Mouse (Mus musculus) heart, embryonic 13.5 days (tissue): Measurements from ENCODE around the gene Mpg. TPM values are rescaled to one million over a fixed set of nuclear protein-coding genes. Genes with fewer than 3 reads are reported as not detected.

Experiments
- ATAC-seq: fragments of 200-750 bp; cut with Nextera tagmentation; 2 replicates; pipeline ENCODE4 v1.8.0; 2017; ENCODE audit warnings: moderate TSS enrichment; ENCODE audit not compliant: insufficient number of reproducible peaks, low FRiP score, low TSS enrichment; ENCODE audit errors: extremely low read depth
- H3K27ac ChIP-seq: fragments of 300-500 bp; sonication (generic); replicated peaks from 2 replicates; pipeline ENCODE4 v1.5.1; 2015; ENCODE audit warnings: moderate library complexity, mild to moderate bottlenecking, inconsistent platforms
- H3K27me3 ChIP-seq: fragments of 300-500 bp; sonication (generic); replicated peaks from 2 replicates; pipeline ENCODE4 v1.6.1; 2015; ENCODE audit warnings: mild to moderate bottlenecking, inconsistent platforms
- H3K36me3 ChIP-seq: fragments of 300-500 bp; sonication (generic); 2 replicates; pipeline ENCODE4 v1.6.1; 2015; ENCODE audit warnings: mild to moderate bottlenecking, inconsistent platforms
- H3K4me1 ChIP-seq: fragments of 300-500 bp; sonication (generic); 2 replicates; pipeline ENCODE4 v1.6.1; 2015; ENCODE audit warnings: inconsistent platforms
- H3K4me2 ChIP-seq: fragments of 300-500 bp; sonication (generic); 2 replicates; pipeline ENCODE4 v1.6.1; 2015; ENCODE audit warnings: inconsistent platforms, mild to moderate bottlenecking, moderate library complexity
- H3K4me3 ChIP-seq: fragments of 300-500 bp; sonication (generic); 2 replicates; pipeline ENCODE4 v1.5.1; 2015; ENCODE audit warnings: moderate library complexity, mild to moderate bottlenecking, inconsistent platforms
- H3K9ac ChIP-seq: fragments of 300-500 bp; sonication (generic); 2 replicates; pipeline ENCODE4 v1.6.1; 2015; ENCODE audit warnings: inconsistent platforms, mild to moderate bottlenecking, moderate library complexity
- H3K9me3 ChIP-seq: fragments of 300-500 bp; sonication (generic); 2 replicates; pipeline ENCODE4 v1.6.1; 2016; ENCODE audit warnings: inconsistent platforms
- WGBS: fragments of 180-500 bp; shearing (Covaris S2); methylation state at CpG from one replicate; pipeline ENCODE4 v1.1.7; 2015; ENCODE audit warnings: mixed read lengths; 5-methylcytosine and 5-hydroxymethylcytosine counted together
- polyA plus RNA-seq: library from polyadenylated mRNA; unstranded; fragments of >200 nt; fragmentation: Nextera tagmentation; extraction: Ambion mirVana; gene quantifications from 2 replicates; pipeline ENCODE4 v1.2.1, GENCODE M21; 2015

The Mpg gene
- polyA plus RNA-seq, 1 experiment from 2014 or later, result 21.2 TPM

GRCm38 (mm10) chr11:32244617-32245016, 18.3 kb downstream of the Mpg start:
- Histone ChIP-seq H3K9me3 (no peaks in the 10 kb centered on the region), H3K4me1 (peaks cover 23% of the 10 kb centered on the region), H3K4me2 (peak overlapping the region; percentile 28; the same call in 1 of the 2 replicates), H3K27ac (peak overlapping the region; percentile 80), H3K36me3 (peaks cover 83% of the 10 kb centered on the region), H3K27me3 (no peaks in the 10 kb centered on the region), H3K4me3 (no peak overlapping the region), H3K9ac (peak overlapping the region; percentile 33)
- ATAC-seq, result no peak
- WGBS, result 82% methylated on average over 1 of the region's 1 CpGs

DNA sequence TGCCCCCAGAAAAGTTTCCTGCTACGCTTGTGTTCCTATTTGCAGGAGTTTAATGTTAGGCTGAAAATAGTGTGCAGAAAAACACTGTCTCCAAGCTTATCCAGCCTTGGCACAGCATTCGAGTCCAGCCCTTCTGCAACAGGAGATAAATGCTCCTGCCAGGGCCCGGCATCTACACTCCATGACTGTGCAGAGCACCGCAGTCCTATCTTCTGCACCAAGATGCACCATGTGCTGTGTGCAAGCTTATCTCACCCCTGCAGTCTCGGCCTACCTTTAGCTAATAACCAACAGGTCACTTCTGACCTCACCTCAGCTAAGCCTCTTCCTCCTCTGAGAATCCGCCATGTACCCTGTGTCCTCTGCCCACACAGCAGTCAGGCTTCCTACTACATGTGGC, 19.3 kb downstream of the Mpg start:
- peak overlapping the region; percentile 27; the same call in 1 of the 2 replicates for H3K4me2 ChIP-seq
- no peaks in the 10 kb centered on the region for H3K9me3 ChIP-seq
- 72% methylated on average over 6 of the region's 6 CpGs for WGBS
- H3K4me3 ChIP-seq, result no peak overlapping the region
- ATAC-seq, result peak; percentile 86
- H3K9ac ChIP-seq, result no peak overlapping the region; the same call in 1 of the 2 replicates
- H3K36me3 ChIP-seq, result peaks cover 84% of the 10 kb centered on the region
- no peaks in the 10 kb centered on the region for H3K27me3 ChIP-seq
- peak overlapping the region; percentile 80 for H3K27ac ChIP-seq
- peaks cover 23% of the 10 kb centered on the region for H3K4me1 ChIP-seq

DNA sequence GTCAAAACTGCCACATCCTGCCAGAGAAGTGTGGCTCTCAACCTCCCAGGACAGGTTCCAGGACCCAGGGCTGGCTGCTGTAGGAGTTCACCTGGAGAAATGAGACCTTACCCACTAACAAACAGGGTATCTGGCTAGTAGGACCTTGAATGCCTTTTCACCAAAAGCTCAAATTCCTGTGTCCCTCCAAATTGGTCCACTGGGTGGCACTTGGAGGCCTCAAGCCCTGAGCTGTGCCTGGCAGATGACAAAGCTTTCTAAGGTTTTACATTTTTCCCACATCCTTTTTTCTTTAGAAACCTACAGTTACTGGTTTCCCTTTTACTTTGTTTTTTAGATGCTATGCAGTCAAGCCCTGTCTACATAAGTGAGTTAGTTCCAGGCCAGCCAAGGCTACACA, 20.8 kb downstream of the Mpg start:
- Histone ChIP-seq H3K27me3 (no peaks in the 10 kb centered on the region), H3K27ac (peak overlapping the region; percentile 67), H3K4me3 (no peak overlapping the region), H3K4me1 (peaks cover 23% of the 10 kb centered on the region), H3K36me3 (peaks cover 84% of the 10 kb centered on the region), H3K4me2 (peak overlapping the region; percentile 20; the same call in 1 of the 2 replicates), H3K9me3 (no peaks in the 10 kb centered on the region), H3K9ac (peak overlapping the region; percentile 37; the same call in 1 of the 2 replicates)
- no peak for ATAC-seq

DNA sequence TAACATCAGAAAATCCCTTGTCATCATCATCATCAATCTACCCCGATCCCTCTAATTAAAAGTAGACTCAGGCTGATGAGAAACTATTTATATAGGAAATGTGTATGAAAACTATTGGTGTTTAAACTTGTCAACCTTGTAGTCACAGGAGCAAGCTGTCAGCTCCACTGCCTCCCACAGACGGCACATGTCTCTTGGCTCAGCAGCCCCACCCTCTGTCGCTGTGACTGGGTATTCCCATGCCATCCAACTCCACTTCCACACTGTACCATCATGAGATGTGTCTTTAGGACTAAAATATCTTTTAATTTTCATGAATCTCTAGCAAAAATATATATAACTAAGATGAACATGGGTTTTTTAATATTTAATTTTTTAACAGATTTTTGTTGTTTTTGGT, 22.0 kb downstream of the Mpg start:
- Histone ChIP-seq H3K27me3 (no peaks in the 10 kb centered on the region), H3K9ac (no peak overlapping the region), H3K9me3 (no peaks in the 10 kb centered on the region), H3K4me2 (no peak overlapping the region), H3K36me3 (peaks cover 91% of the 10 kb centered on the region), H3K4me1 (peaks cover 15% of the 10 kb centered on the region), H3K4me3 (no peak overlapping the region), H3K27ac (peak overlapping the region; percentile 67; the same call in 1 of the 2 replicates)
- no peak for ATAC-seq
- 72% methylated on average over 3 of the region's 3 CpGs for WGBS

DNA sequence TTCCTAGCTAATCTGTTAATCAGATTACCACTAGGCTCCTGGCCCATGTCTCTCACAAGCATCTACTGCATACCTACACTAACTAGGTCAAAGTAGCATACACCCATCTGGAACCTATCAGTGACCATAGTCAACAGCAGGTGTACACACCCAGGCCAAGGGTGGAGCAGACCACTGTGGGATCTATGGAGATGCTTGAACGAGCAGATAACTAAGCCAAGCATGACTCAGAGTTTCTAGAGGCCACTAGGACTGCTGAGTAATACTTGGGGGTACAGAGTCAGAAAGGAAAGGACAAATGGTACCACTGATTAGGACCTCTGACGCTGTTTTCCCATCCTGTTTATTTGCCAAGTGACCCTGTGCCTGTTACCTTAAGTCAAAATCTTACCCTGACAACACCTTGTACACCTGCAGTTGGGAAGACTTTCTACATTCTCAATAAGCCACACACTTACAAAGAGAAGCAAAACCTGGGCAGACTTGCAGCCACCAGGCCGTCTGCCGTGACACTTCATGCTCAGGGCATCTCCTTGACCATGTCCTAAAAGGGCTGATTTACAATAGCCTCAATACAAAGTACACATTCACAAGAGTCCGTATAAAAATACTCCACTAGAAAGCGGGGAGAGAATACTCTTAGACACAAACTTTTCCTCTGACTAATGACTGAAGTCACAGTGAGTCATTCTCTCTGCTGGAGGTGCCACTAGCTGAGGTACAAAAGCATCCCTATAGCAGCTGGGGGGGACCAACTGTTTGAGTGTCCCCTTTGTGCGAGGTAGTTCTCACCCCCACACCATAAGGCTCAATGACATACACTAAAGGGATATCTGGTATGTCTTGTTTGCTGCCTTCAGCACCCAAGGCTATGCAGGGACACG, 24.8 kb downstream of the Mpg start:
- Histone ChIP-seq H3K4me3 (no peak overlapping the region), H3K9ac (peak overlapping the region; percentile 19; the same call in 1 of the 2 replicates), H3K4me1 (no peaks in the 10 kb centered on the region), H3K4me2 (peak overlapping the region; percentile 30), H3K27me3 (no peaks in the 10 kb centered on the region), H3K9me3 (no peaks in the 10 kb centered on the region), H3K27ac (peak overlapping the region; percentile 82), H3K36me3 (peaks cover 93% of the 10 kb centered on the region)
- WGBS, result 73% methylated on average over 8 of the region's 8 CpGs
- peak; percentile 75 for ATAC-seq

DNA sequence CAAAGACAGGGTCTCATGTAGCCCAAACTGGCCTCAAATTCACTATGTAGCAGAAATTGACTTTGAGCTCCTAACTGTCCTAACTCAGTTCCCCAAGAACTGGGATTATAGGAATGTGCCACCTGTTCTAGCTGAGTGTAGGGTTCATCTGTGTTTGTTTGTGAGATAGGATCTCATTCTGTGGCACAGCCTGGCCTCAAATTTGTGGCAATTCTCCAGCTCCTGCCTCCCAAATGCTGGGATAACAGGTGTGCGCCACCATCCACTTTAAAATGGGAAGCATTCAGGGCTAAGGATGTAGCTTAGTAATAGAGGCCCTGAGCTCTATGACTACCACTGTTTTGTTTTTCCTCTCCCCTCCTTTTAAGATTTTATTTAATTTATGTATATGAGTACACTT, 26.8 kb downstream of the Mpg start:
- H3K27me3 ChIP-seq, result no peaks in the 10 kb centered on the region
- 100% methylated on average over 1 of the region's 1 CpGs for WGBS
- no peak for ATAC-seq
- no peak overlapping the region for H3K4me3 ChIP-seq
- H3K4me1 ChIP-seq, result no peaks in the 10 kb centered on the region
- no peak overlapping the region for H3K9ac ChIP-seq
- H3K27ac ChIP-seq, result no peak overlapping the region
- no peak overlapping the region for H3K4me2 ChIP-seq
- peaks cover 73% of the 10 kb centered on the region for H3K36me3 ChIP-seq
- no peaks in the 10 kb centered on the region for H3K9me3 ChIP-seq

DNA sequence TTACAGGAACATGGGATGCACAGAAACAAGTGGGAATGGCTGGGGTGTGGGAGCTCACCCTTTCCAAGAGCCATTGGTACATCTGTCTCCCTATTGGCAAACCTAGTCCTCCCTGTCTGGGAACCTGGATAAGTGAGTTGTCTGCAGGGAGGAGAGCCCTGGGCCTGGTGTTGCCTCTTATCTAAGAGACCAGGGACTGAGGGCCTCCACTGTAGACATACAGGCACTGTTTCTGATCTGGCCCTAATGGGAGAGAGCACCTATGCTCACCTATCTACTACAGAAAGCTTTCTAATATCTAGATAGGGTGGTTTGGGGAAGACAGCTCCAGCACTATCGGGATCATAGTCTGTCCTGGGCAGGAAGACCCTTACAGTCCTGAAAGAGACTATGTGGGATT, 29.8 kb downstream of the Mpg start:
- H3K9ac ChIP-seq, result peak overlapping the region; percentile 44; the same call in 1 of the 2 replicates
- 75% methylated on average over 1 of the region's 1 CpGs for WGBS
- H3K4me2 ChIP-seq, result 0 out of 2 replicates have a peak overlapping the region, but pooled peaks have one; percentile 13
- no peaks in the 10 kb centered on the region for H3K27me3 ChIP-seq
- ATAC-seq, result peak; percentile 80
- no peaks in the 10 kb centered on the region for H3K4me1 ChIP-seq
- H3K9me3 ChIP-seq, result no peaks in the 10 kb centered on the region
- peaks cover 59% of the 10 kb centered on the region for H3K36me3 ChIP-seq
- H3K27ac ChIP-seq, result peak overlapping the region; percentile 51
- no peak overlapping the region for H3K4me3 ChIP-seq

GRCm38 (mm10) chr11:32256566-32256965, 30.3 kb downstream of the Mpg start:
- peaks cover 57% of the 10 kb centered on the region for H3K36me3 ChIP-seq
- no peak overlapping the region for H3K4me3 ChIP-seq
- H3K9me3 ChIP-seq, result no peaks in the 10 kb centered on the region
- no peaks in the 10 kb centered on the region for H3K27me3 ChIP-seq
- 80% methylated on average over 3 of the region's 3 CpGs for WGBS
- no peaks in the 10 kb centered on the region for H3K4me1 ChIP-seq
- H3K27ac ChIP-seq, result peak overlapping the region; percentile 51
- H3K9ac ChIP-seq, result peak overlapping the region; percentile 44; the same call in 1 of the 2 replicates
- peak; percentile 27; the same call in 1 of the 2 replicates for ATAC-seq
- H3K4me2 ChIP-seq, result 0 out of 2 replicates have a peak overlapping the region, but pooled peaks have one; percentile 13

GRCm38 (mm10) chr11:32262674-32263415, 36.5 kb downstream of the Mpg start:
- peak overlapping the region; percentile 13; the same call in 1 of the 2 replicates for H3K27ac ChIP-seq
- peaks cover 32% of the 10 kb centered on the region for H3K4me1 ChIP-seq

GRCm38 (mm10) chr11:32265117-32265738, 38.9 kb downstream of the Mpg start:
- 77% methylated on average over 3 of the region's 3 CpGs for WGBS
- Histone ChIP-seq H3K4me2 (no peak overlapping the region), H3K9me3 (no peaks in the 10 kb centered on the region), H3K9ac (peak overlapping the region; percentile 57; the same call in 1 of the 2 replicates), H3K4me3 (no peak overlapping the region), H3K36me3 (peaks cover 24% of the 10 kb centered on the region), H3K4me1 (peaks cover 38% of the 10 kb centered on the region), H3K27ac (peak overlapping the region; percentile 60; the same call in 1 of the 2 replicates), H3K27me3 (no peaks in the 10 kb centered on the region)
- ATAC-seq, result no peak

More at GRCm38 (mm10) chr11:32262674-32263415, 36.5 kb downstream of the Mpg start:
- 0 out of 2 replicates have a peak overlapping the region, but pooled peaks have one; percentile 2 for H3K9ac ChIP-seq
- no peak overlapping the region for H3K4me3 ChIP-seq
- no peaks in the 10 kb centered on the region for H3K27me3 ChIP-seq
- H3K36me3 ChIP-seq, result peaks cover 30% of the 10 kb centered on the region
- WGBS, result 68% methylated on average over 10 of the region's 10 CpGs
- peak overlapping the region; percentile 0; the same call in 1 of the 2 replicates for H3K4me2 ChIP-seq
- no peaks in the 10 kb centered on the region for H3K9me3 ChIP-seq
- no peak for ATAC-seq
